Mouse (Mus musculus) small intestine, adult 2 months (tissue): ENCODE data around the gene Keg1.

Experiments
- CTCF ChIP-seq: fragments of 200-500 bp; IDR thresholded peaks from 2 replicates; pipeline ENCODE4 v1.5.1; 2012; ENCODE audit warnings: low read depth, mild to moderate bottlenecking, control low read depth, inconsistent platforms, low read length, moderate library complexity, mixed read lengths; ENCODE audit not compliant: insufficient replicate concordance, insufficient read length; ENCODE audit errors: extremely low read depth
- POLR2A ChIP-seq: fragments of 200-500 bp; IDR thresholded peaks from 2 replicates; pipeline ENCODE4 v1.6.1; 2012; ENCODE audit warnings: low read depth, mild to moderate bottlenecking, control low read depth, inconsistent platforms, low read length, moderate library complexity

GRCm38 (mm10) chr19:12725851-12726250 is 30.3 kb downstream of the Keg1 start:
- TF ChIP-seq CTCF (no peak), POLR2A (no peak)
